Mouse (Mus musculus) inflammation-experienced regulatory T-cells, adult 6 months (primary cell): ENCODE results near the gene Ing3. TPM values are rescaled to one million over a fixed set of nuclear protein-coding genes. Genes with fewer than 3 reads are reported as not detected.
A peak's percentile ranks its signal among the peaks of the same experiment; 100 is the strongest.

Experiments used
- ATAC-seq: one replicate; pipeline ENCODE4 v1.8.0; 2017
- polyA plus RNA-seq, 3 experiments: library from polyadenylated mRNA; unstranded; fragments of 100-300 nt; shearing (Covaris generic); gene quantifications; one replicate each; pipeline ENCODE4 v1.2.1; 2017

Gene Ing3
- 10 to 100 TPM; 73.4 to 84.9 (median 81.1) TPM for polyA plus RNA-seq

- ATAC-seq = peak; percentile 85
Measured at GRCm38 (mm10) chr6:21949226-21949731, at the start of gene Ing3. Ing3 (plus strand) TSS chr6:21949571.

- ATAC-seq = no peak
Measured at GRCm38 (mm10) chr6:21909720-21910119, 39.7 kb upstream of the Ing3 start.

- ATAC-seq = no peak
Measured at GRCm38 (mm10) chr6:21910804-21911203, 38.6 kb upstream of the Ing3 start.

GRCm38 (mm10) chr6:21916591-21916990 lies 32.8 kb upstream of the Ing3 start:
- no peak for ATAC-seq

- no peak for ATAC-seq
Measured at GRCm38 (mm10) chr6:21924150-21924549, 25.2 kb upstream of the Ing3 start.

- ATAC-seq = no peak
Measured at GRCm38 (mm10) chr6:21937981-21938635, 11.3 kb upstream of the Ing3 start.

- peak; percentile 77 for ATAC-seq
Measured at GRCm38 (mm10) chr6:21949771-21950448, 539 bp downstream of the Ing3 start.

- no peak for ATAC-seq
Measured at GRCm38 (mm10) chr6:21950676-21951075, 1.3 kb downstream of the Ing3 start.

- no peak for ATAC-seq
Measured at GRCm38 (mm10) chr6:21955468-21955867, 6.1 kb downstream of the Ing3 start.

GRCm38 (mm10) chr6:21958922-21959321 lies 9.6 kb downstream of the Ing3 start:
- ATAC-seq = no peak

GRCm38 (mm10) chr6:21959909-21960308 lies 10.5 kb downstream of the Ing3 start:
- no peak for ATAC-seq

GRCm38 (mm10) chr6:21977532-21977931 lies 28.2 kb downstream of the Ing3 start:
- ATAC-seq = no peak

- no peak for ATAC-seq
Measured at GRCm38 (mm10) chr6:21981114-21981513, 31.7 kb downstream of the Ing3 start.

GRCm38 (mm10) chr6:21984990-21985731 lies 35.8 kb downstream of the Ing3 start:
- ATAC-seq = peak; percentile 69

GRCm38 (mm10) chr6:21985732-21986540 lies 36.6 kb downstream of the Ing3 start, which contains the start of gene Cped1:
Cped1 (plus strand) TSS chr6:21985916.
- peak; percentile 29 for ATAC-seq

- ATAC-seq = no peak
Measured at GRCm38 (mm10) chr6:21986660-21987331, 37.4 kb downstream of the Ing3 start.

GRCm38 (mm10) chr6:21987554-21987953 lies 38.2 kb downstream of the Ing3 start:
- no peak for ATAC-seq

- no peak for ATAC-seq
Measured at GRCm38 (mm10) chr6:21988296-21988695, 38.9 kb downstream of the Ing3 start.

- no peak for ATAC-seq
Measured at GRCm38 (mm10) chr6:21989081-21989480, 39.7 kb downstream of the Ing3 start.

GRCm38 (mm10) chr6:21990181-21991135 lies 41.1 kb downstream of the Ing3 start:
- ATAC-seq = no peak

GRCm38 (mm10) chr6:21991151-21991550 lies 41.8 kb downstream of the Ing3 start:
- ATAC-seq = no peak
